Mouse (Mus musculus) hindbrain, embryonic 10.5 days (tissue): ENCODE data around the gene Cmtm7. TPM values are rescaled to one million over a fixed set of nuclear protein-coding genes. Genes with fewer than 3 reads are reported as not detected.

Source experiments
- DNase-seq: peaks from one replicate; pipeline ENCODE4 v3.0.0-alpha.2; 2017; ENCODE audit warnings: low spot score
- H3K27ac ChIP-seq: fragments of 300-500 bp; sonication (generic); 2 replicates; pipeline ENCODE4 v1.5.1; 2016; ENCODE audit warnings: mild to moderate bottlenecking, moderate library complexity
- H3K27me3 ChIP-seq: fragments of 300-500 bp; sonication (generic); 2 replicates; pipeline ENCODE4 v1.6.1; 2016; ENCODE audit warnings: mild to moderate bottlenecking; ENCODE audit not compliant: poor library complexity, insufficient read depth, severe bottlenecking
- H3K36me3 ChIP-seq: fragments of 300-500 bp; sonication (generic); 2 replicates; pipeline ENCODE4 v1.6.1; 2016; ENCODE audit warnings: mild to moderate bottlenecking, moderate library complexity
- H3K4me1 ChIP-seq: fragments of 300-500 bp; sonication (generic); replicated peaks from 2 replicates; pipeline ENCODE4 v1.6.1; 2016; ENCODE audit warnings: mild to moderate bottlenecking
- H3K4me3 ChIP-seq: fragments of 300-500 bp; sonication (generic); 2 replicates; pipeline ENCODE4 v1.5.1; 2016; ENCODE audit warnings: mild to moderate bottlenecking, moderate library complexity
- H3K9me3 ChIP-seq: fragments of 300-500 bp; sonication (generic); 2 replicates; pipeline ENCODE4 v1.6.1; 2016; ENCODE audit warnings: mild to moderate bottlenecking, moderate library complexity
- WGBS: fragments of 180-500 bp; shearing (Covaris S2); methylation state at CpG from one replicate; pipeline ENCODE4 v1.1.7; 2016; 5-methylcytosine and 5-hydroxymethylcytosine counted together
- polyA plus RNA-seq: library from polyadenylated mRNA; unstranded; fragments of >200 nt; fragmentation: Nextera tagmentation; extraction: Ambion mirVana; gene quantifications from 2 replicates; pipeline ENCODE4 v1.2.1, GENCODE M21; 2016

The Cmtm7 gene
- polyA plus RNA-seq, 1 experiment from 2014 or later: 108 TPM

DNA sequence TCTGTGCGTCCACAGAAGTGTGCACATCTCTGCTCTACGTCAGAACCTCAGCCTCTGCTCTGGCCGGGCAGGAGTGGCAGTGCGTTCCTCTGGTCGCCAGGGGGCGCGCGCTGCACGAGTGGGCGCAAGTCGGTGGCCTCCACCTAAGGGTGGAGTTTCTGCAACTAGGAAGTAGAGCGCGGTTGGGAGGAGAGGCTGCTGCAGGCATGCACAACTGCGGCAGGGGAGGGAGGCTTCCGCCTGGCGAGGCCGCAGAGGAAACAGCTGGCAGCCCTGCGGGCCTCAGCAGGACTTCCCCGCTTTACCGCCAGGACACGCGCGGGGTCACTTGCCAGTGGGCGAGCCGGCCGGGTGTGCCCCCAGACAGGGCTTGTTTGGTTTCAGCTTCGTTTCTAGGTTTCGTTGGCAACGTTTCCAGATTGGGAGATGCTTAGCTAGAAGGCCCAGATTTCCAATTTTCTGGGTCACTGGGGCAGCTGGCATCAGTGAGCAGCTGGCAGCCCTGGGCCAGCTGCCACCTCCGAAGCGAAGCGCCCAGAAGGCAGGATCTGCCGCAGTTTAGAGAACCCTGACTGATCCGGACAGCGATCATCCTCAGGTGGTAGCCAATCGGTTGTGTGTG is 28.7 kb downstream of the Cmtm7 start:
- no peaks in the 10 kb centered on the region for H3K27me3 ChIP-seq
- peaks cover 55% of the 10 kb centered on the region for H3K36me3 ChIP-seq
- H3K27ac ChIP-seq: peak overlapping the region; percentile 76
- H3K4me3 ChIP-seq: peak overlapping the region; percentile 56
- no peaks in the 10 kb centered on the region for H3K9me3 ChIP-seq
- H3K4me1 ChIP-seq: peaks cover 12% of the 10 kb centered on the region
- DNase-seq: peak; percentile 88
- WGBS: 10% methylated on average over 36 of the region's 36 CpGs

DNA sequence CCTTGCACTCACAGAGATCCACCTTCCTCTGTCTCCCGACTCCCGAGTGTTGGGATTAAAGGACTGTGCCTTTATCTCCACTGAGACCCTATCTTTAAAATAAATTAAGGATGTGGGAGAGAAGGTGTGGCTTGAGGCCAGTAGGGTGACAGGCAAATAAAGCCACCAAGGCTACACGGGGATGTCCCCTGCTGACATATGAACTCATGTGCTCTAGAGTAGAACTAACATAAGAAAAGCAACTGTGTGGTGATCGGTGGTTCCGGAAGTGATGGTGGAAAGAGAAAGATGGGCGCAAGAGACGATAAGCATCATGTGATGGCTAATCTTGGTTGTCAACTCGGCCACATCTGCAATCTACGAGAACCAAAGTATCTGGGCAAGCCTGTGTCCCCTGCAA is 29.3 kb downstream of the Cmtm7 start:
- Histone ChIP-seq H3K4me3 (peak overlapping the region; percentile 56; the same call in 1 of the 2 replicates), H3K4me1 (peaks cover 12% of the 10 kb centered on the region), H3K27ac (no peak overlapping the region), H3K9me3 (no peaks in the 10 kb centered on the region), H3K27me3 (no peaks in the 10 kb centered on the region), H3K36me3 (peaks cover 56% of the 10 kb centered on the region)
- DNase-seq: no peak
- 78% methylated on average over 9 of the region's 9 CpGs for WGBS

- Histone ChIP-seq H3K4me1 (peaks cover 12% of the 10 kb centered on the region), H3K36me3 (peaks cover 56% of the 10 kb centered on the region), H3K27ac (no peak overlapping the region), H3K4me3 (no peak overlapping the region), H3K27me3 (no peaks in the 10 kb centered on the region), H3K9me3 (no peaks in the 10 kb centered on the region)
- 79% methylated on average over 3 of the region's 3 CpGs for WGBS
- DNase-seq: no peak
Measured at GRCm38 (mm10) chr9:114751582-114751981, 30.1 kb downstream of the Cmtm7 start.

DNA sequence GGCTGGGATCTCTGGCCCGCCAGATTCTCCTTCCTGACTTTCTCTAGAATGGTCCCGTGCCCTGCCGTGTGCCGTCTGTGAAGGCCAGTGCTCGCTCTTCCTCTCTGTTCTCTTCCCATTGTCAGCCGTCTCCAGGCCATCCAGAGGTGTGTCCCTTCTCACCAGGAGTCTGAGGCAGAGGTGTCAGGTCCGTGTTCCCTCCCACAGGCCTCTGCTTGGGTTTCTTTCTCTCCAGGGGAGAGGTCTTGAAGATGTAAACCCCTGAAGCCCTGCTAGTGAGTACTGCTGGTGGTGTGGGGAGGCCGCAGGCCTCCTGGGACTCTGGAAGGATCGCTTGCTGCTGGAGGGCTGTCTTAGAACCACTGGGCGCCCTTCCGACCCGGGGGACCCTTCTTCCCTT is 34.2 kb downstream of the Cmtm7 start:
- no peak overlapping the region for H3K4me3 ChIP-seq
- WGBS: 86% methylated on average over 12 of the region's 12 CpGs

GRCm38 (mm10) chr9:114747012-114747411 is 34.6 kb downstream of the Cmtm7 start:
- Histone ChIP-seq H3K27ac (no peak overlapping the region), H3K36me3 (peaks cover 64% of the 10 kb centered on the region), H3K27me3 (no peaks in the 10 kb centered on the region), H3K9me3 (no peaks in the 10 kb centered on the region), H3K4me3 (no peak overlapping the region), H3K4me1 (0 out of 2 replicates have a peak, but pooled peaks cover 3% of the 10 kb centered on the region)
- 88% methylated on average over 10 of the region's 10 CpGs for WGBS
- no peak for DNase-seq

More for the DNA sequence above, 34.2 kb downstream of the Cmtm7 start:
- Histone ChIP-seq H3K36me3 (peaks cover 61% of the 10 kb centered on the region), H3K9me3 (no peaks in the 10 kb centered on the region), H3K27ac (no peak overlapping the region), H3K27me3 (no peaks in the 10 kb centered on the region), H3K4me1 (peaks cover 5% of the 10 kb centered on the region)
- no peak for DNase-seq

- Histone ChIP-seq H3K4me1 (0 out of 2 replicates have a peak, but pooled peaks cover 3% of the 10 kb centered on the region), H3K36me3 (peaks cover 71% of the 10 kb centered on the region), H3K9me3 (no peaks in the 10 kb centered on the region), H3K27me3 (no peaks in the 10 kb centered on the region), H3K27ac (no peak overlapping the region), H3K4me3 (no peak overlapping the region)
- WGBS: 86% methylated on average over 4 of the region's 4 CpGs
- no peak for DNase-seq
Measured at GRCm38 (mm10) chr9:114745654-114746053, 36.0 kb downstream of the Cmtm7 start.

GRCm38 (mm10) chr9:114745163-114745562 is 36.5 kb downstream of the Cmtm7 start:
- Histone ChIP-seq H3K36me3 (peaks cover 71% of the 10 kb centered on the region), H3K4me1 (0 out of 2 replicates have a peak, but pooled peaks cover 3% of the 10 kb centered on the region), H3K9me3 (no peaks in the 10 kb centered on the region), H3K27me3 (no peaks in the 10 kb centered on the region), H3K27ac (no peak overlapping the region), H3K4me3 (no peak overlapping the region)
- WGBS: 92% methylated on average over 4 of the region's 4 CpGs
- no peak for DNase-seq

GRCm38 (mm10) chr9:114742731-114743130 is 38.9 kb downstream of the Cmtm7 start:
- H3K27ac ChIP-seq: no peak overlapping the region
- 0 out of 2 replicates have a peak, but pooled peaks cover 3% of the 10 kb centered on the region for H3K4me1 ChIP-seq
- no peak for DNase-seq
- no peak overlapping the region for H3K4me3 ChIP-seq
- WGBS: 87% methylated on average over 2 of the region's 2 CpGs
- no peaks in the 10 kb centered on the region for H3K9me3 ChIP-seq
- peaks cover 59% of the 10 kb centered on the region for H3K36me3 ChIP-seq
- H3K27me3 ChIP-seq: no peaks in the 10 kb centered on the region

- Histone ChIP-seq H3K36me3 (peaks cover 38% of the 10 kb centered on the region), H3K27me3 (no peaks in the 10 kb centered on the region), H3K27ac (no peak overlapping the region), H3K9me3 (no peaks in the 10 kb centered on the region), H3K4me3 (no peak overlapping the region), H3K4me1 (peaks cover 12% of the 10 kb centered on the region; the same call in 1 of the 2 replicates)
- WGBS: 89% methylated on average over 9 of the region's 9 CpGs
- DNase-seq: no peak
Measured at GRCm38 (mm10) chr9:114740336-114740735, 41.3 kb downstream of the Cmtm7 start.

- no peak overlapping the region; the same call in 1 of the 2 replicates for H3K27ac ChIP-seq
- H3K27me3 ChIP-seq: no peaks in the 10 kb centered on the region
- H3K4me1 ChIP-seq: peaks cover 30% of the 10 kb centered on the region
- no peak overlapping the region for H3K4me3 ChIP-seq
- 77% methylated on average over 11 of the region's 11 CpGs for WGBS
- no peak for DNase-seq
- H3K36me3 ChIP-seq: peaks cover 18% of the 10 kb centered on the region
- no peaks in the 10 kb centered on the region for H3K9me3 ChIP-seq
Measured at GRCm38 (mm10) chr9:114736442-114736841, 45.2 kb downstream of the Cmtm7 start.

GRCm38 (mm10) chr9:114733238-114733637 is 48.4 kb downstream of the Cmtm7 start:
- 89% methylated on average over 2 of the region's 2 CpGs for WGBS

DNA sequence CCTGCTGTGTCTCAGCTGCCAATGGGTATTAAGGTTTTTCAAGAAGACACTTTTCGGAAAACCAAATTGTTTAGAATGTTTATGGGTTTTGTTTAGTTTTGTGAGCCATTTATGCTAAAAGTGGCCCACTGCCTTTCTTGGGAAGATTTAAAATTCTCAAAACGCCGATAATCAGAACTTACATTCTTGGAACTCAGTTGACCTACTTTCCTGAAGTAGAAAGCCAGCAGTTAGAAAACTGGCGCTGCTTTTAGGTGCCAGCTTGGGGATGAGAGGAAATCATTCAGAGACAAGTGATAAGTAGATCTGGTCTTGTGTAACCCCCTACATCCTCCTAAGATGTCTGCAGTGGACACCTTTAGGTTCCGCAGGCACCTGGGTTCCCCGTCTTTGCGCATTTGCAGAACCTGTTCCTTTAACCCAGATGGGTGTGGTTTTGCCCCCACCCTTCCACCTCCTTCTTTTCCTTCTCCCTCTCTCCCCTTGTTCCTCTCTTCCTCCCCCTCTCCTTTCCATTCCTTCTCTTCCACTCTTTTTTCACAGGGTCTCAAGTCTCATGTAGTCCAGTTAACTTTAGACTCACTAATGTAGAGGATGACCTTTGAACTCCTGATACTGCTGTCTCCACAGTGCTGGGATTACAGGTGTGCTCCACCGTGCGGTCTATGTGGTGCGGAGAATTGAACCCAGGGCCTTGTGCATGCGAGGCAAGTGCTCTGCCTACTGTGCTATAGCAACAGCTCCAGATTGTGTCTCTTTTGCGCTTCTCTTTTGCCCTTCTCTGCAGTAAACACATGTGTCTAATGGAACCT is 49.6 kb downstream of the Cmtm7 start:
- DNase-seq: no peak
- Histone ChIP-seq H3K27me3 (no peaks in the 10 kb centered on the region), H3K27ac (no peak overlapping the region; the same call in 1 of the 2 replicates), H3K4me1 (peaks cover 34% of the 10 kb centered on the region), H3K36me3 (no peaks in the 10 kb centered on the region; the same call in 1 of the 2 replicates), H3K9me3 (no peaks in the 10 kb centered on the region), H3K4me3 (peak overlapping the region; percentile 90)
- WGBS: 76% methylated on average over 12 of the region's 12 CpGs

More at GRCm38 (mm10) chr9:114733238-114733637, 48.4 kb downstream of the Cmtm7 start:
- H3K4me3 ChIP-seq: no peak overlapping the region
- H3K27me3 ChIP-seq: no peaks in the 10 kb centered on the region
- H3K36me3 ChIP-seq: peaks cover 5% of the 10 kb centered on the region
- no peaks in the 10 kb centered on the region for H3K9me3 ChIP-seq
- no peak for DNase-seq
- no peak overlapping the region for H3K27ac ChIP-seq
- peaks cover 37% of the 10 kb centered on the region for H3K4me1 ChIP-seq
